Mouse (Mus musculus) limb, embryonic 12.5 days (tissue): Measurements from ENCODE around the gene Gm44973. TPM values are rescaled to one million over a fixed set of nuclear protein-coding genes. Genes with fewer than 3 reads are reported as not detected.

ENCODE experiments used
- polyA plus RNA-seq: library from polyadenylated mRNA; unstranded; fragments of >200 nt; fragmentation: Nextera tagmentation; extraction: Ambion mirVana; gene quantifications from 2 replicates; pipeline ENCODE4 v1.2.1, GENCODE M21; 2016

Gene Gm44973
- polyA plus RNA-seq, 1 experiment from 2014 or later, result not detected

Other genes starting within 250 kb of the Gm44973 start
- gene Fam71e2, start 244.2 kb upstream of the Gm44973 start, polyA plus RNA-seq, result not detected in 2 replicates
- gene Il11, start 232.6 kb upstream of the Gm44973 start, polyA plus RNA-seq, result not detected in 2 replicates
- 0.54 TPM in 1 of 2 replicates, not detected in the other for gene Tmem190, start 232.6 kb upstream of the Gm44973 start, polyA plus RNA-seq
- gene Tmem238, start 225.8 kb upstream of the Gm44973 start, polyA plus RNA-seq, result 6.5 and 6.8 TPM in 2 replicates
- 396 and 399 TPM in 2 replicates for gene Rpl28, start 222.6 kb upstream of the Gm44973 start, polyA plus RNA-seq
- 437 and 457 TPM in 2 replicates for gene Ube2s, start 202.9 kb upstream of the Gm44973 start, polyA plus RNA-seq
- gene Shisa7, start 170.8 kb upstream of the Gm44973 start, polyA plus RNA-seq, result 0.12 and 0.21 TPM in 2 replicates
- 4.2 and 5.2 TPM in 2 replicates for gene Isoc2b, start 145.2 kb upstream of the Gm44973 start, polyA plus RNA-seq
- 0.97 and 1.3 TPM in 2 replicates for gene Isoc2a, start 138.3 kb upstream of the Gm44973 start, polyA plus RNA-seq
- not detected in 2 replicates for gene Gm36210, start 109.0 kb upstream of the Gm44973 start, polyA plus RNA-seq
- 3.6 and 4.2 TPM in 2 replicates for gene Zfp628, start 100.3 kb upstream of the Gm44973 start, polyA plus RNA-seq
- gene Nat14, start 93.5 kb upstream of the Gm44973 start, polyA plus RNA-seq, result 3.1 and 4.4 TPM in 2 replicates
- gene Ssc5d, start 89.7 kb upstream of the Gm44973 start, polyA plus RNA-seq, result 2.5 and 3.1 TPM in 2 replicates
- 0.29 and 0.51 TPM in 2 replicates for gene Sbk2, start 51.1 kb upstream of the Gm44973 start, polyA plus RNA-seq
- not detected in 2 replicates for gene Sbk3, start 44.3 kb upstream of the Gm44973 start, polyA plus RNA-seq
- 34.0 and 39.9 TPM in 2 replicates for gene Zfp579, start 19.3 kb upstream of the Gm44973 start, polyA plus RNA-seq
- 7.1 and 7.8 TPM in 2 replicates for gene Zfp524, start 1.1 kb upstream of the Gm44973 start, polyA plus RNA-seq
- 57.9 and 58.9 TPM in 2 replicates for gene Fiz1, start 799 bp upstream of the Gm44973 start, polyA plus RNA-seq
- gene Zfp865, start 4.9 kb downstream of the Gm44973 start, polyA plus RNA-seq, result 7.0 and 8.1 TPM in 2 replicates
- gene Ccdc106, start 5.1 kb downstream of the Gm44973 start, polyA plus RNA-seq, result 27.3 and 27.5 TPM in 2 replicates
- gene 4632433K11Rik, start 18.6 kb downstream of the Gm44973 start, polyA plus RNA-seq, result not detected in 2 replicates
- gene Zfp784, start 22.9 kb downstream of the Gm44973 start, polyA plus RNA-seq, result 4.7 and 5.2 TPM in 2 replicates
- 29.3 and 39.6 TPM in 2 replicates for gene Zfp580, start 36.0 kb downstream of the Gm44973 start, polyA plus RNA-seq
- gene U2af2, start 46.6 kb downstream of the Gm44973 start, polyA plus RNA-seq, result 171 and 175 TPM in 2 replicates
- gene Epn1, start 64.7 kb downstream of the Gm44973 start, polyA plus RNA-seq, result 62.8 and 67.3 TPM in 2 replicates
- 0.14 TPM in 1 of 2 replicates, not detected in the other for gene Rfpl4, start 101.5 kb downstream of the Gm44973 start, polyA plus RNA-seq
- gene Rasl2-9, start 110.5 kb downstream of the Gm44973 start, polyA plus RNA-seq, result 0.34 TPM in 1 of 2 replicates, not detected in the other
- gene Vmn1r55, start 134.2 kb downstream of the Gm44973 start, polyA plus RNA-seq, result not detected in 2 replicates
- gene Vmn1r56, start 181.3 kb downstream of the Gm44973 start, polyA plus RNA-seq, result not detected in 2 replicates
- gene Vmn1r57, start 203.0 kb downstream of the Gm44973 start, polyA plus RNA-seq, result not detected in 2 replicates